Mouse (Mus musculus): ENCODE data around the gene St6galnac3. TPM values are rescaled to one million over a fixed set of nuclear protein-coding genes. Genes with fewer than 3 reads are reported as not detected.

Gene St6galnac3
- polyA plus RNA-seq, 1 experiment from 2014 or later: 31.0 TPM

- Histone ChIP-seq H3K9ac (ENCODE audit: low read depth, low read length) (no peak overlapping the region), H3K27ac (ENCODE audit: low read length) (no peak overlapping the region), H3K4me2 (ENCODE audit: low read depth, low read length) (no peak overlapping the region), H3K4me1 (ENCODE audit: control insufficient read depth, insufficient read depth, low read length) (peaks cover 14% of the 10 kb centered on the region), H3K4me3 (ENCODE audit: low read length) (no peak overlapping the region), H3K27me3 (replicated peaks; ENCODE audit: control insufficient read depth, insufficient read depth, low read length) (no peaks in the 10 kb centered on the region), H3K9me3 (ENCODE audit: control insufficient read depth, low read length) (no peaks in the 10 kb centered on the region), H3K36me3 (ENCODE audit: control insufficient read depth, insufficient read depth, low read length) (no peaks in the 10 kb centered on the region)
- ATAC-seq: no peak
- 71% methylated on average over 8 of the region's 8 CpGs for WGBS
These were observed 55.6 kb downstream of the St6galnac3 start for GRCm38 (mm10) chr3:153669329-153669728.

- Histone ChIP-seq H3K4me1 (ENCODE audit: control insufficient read depth, insufficient read depth, low read length) (peaks cover 17% of the 10 kb centered on the region), H3K9ac (ENCODE audit: low read depth, low read length) (no peak overlapping the region), H3K27ac (ENCODE audit: low read length) (no peak overlapping the region), H3K4me3 (ENCODE audit: low read length) (no peak overlapping the region), H3K36me3 (ENCODE audit: control insufficient read depth, insufficient read depth, low read length) (no peaks in the 10 kb centered on the region), H3K9me3 (ENCODE audit: control insufficient read depth, low read length) (no peaks in the 10 kb centered on the region), H3K27me3 (replicated peaks; ENCODE audit: control insufficient read depth, insufficient read depth, low read length) (no peaks in the 10 kb centered on the region), H3K4me2 (ENCODE audit: low read depth, low read length) (no peak overlapping the region)
- 70% methylated on average over 21 of the region's 21 CpGs for WGBS
- peak; percentile 57; the same call in 1 of the 2 replicates for ATAC-seq
These were observed 56.3 kb downstream of the St6galnac3 start for GRCm38 (mm10) chr3:153668447-153669290.

- H3K4me1 ChIP-seq (ENCODE audit: control insufficient read depth, insufficient read depth, low read length): peaks cover 12% of the 10 kb centered on the region
- no peak overlapping the region for H3K4me3 ChIP-seq (ENCODE audit: low read length)
- no peaks in the 10 kb centered on the region for H3K36me3 ChIP-seq (ENCODE audit: control insufficient read depth, insufficient read depth, low read length)
- H3K27ac ChIP-seq (ENCODE audit: low read length): 0 out of 2 replicates have a peak overlapping the region, but pooled peaks have one; percentile 14
- H3K4me2 ChIP-seq (ENCODE audit: low read depth, low read length): no peak overlapping the region
- H3K9ac ChIP-seq (ENCODE audit: low read depth, low read length): no peak overlapping the region
- WGBS: 90% methylated on average over 5 of the region's 5 CpGs
- no peak for ATAC-seq
- no peaks in the 10 kb centered on the region for H3K9me3 ChIP-seq (ENCODE audit: control insufficient read depth, low read length)
- no peaks in the 10 kb centered on the region for H3K27me3 ChIP-seq (replicated peaks; ENCODE audit: control insufficient read depth, insufficient read depth, low read length)
These were observed 60.3 kb downstream of the St6galnac3 start for GRCm38 (mm10) chr3:153664696-153665095.

- Histone ChIP-seq H3K27me3 (replicated peaks; ENCODE audit: control insufficient read depth, insufficient read depth, low read length) (no peaks in the 10 kb centered on the region), H3K4me1 (ENCODE audit: control insufficient read depth, insufficient read depth, low read length) (peaks cover 6% of the 10 kb centered on the region; the same call in 1 of the 2 replicates), H3K9ac (ENCODE audit: low read depth, low read length) (no peak overlapping the region), H3K9me3 (ENCODE audit: control insufficient read depth, low read length) (no peaks in the 10 kb centered on the region), H3K4me3 (ENCODE audit: low read length) (no peak overlapping the region), H3K4me2 (ENCODE audit: low read depth, low read length) (no peak overlapping the region), H3K27ac (ENCODE audit: low read length) (no peak overlapping the region), H3K36me3 (ENCODE audit: control insufficient read depth, insufficient read depth, low read length) (no peaks in the 10 kb centered on the region)
- ATAC-seq: no peak
- WGBS: 42% methylated on average over 10 of the region's 10 CpGs
These were observed 61.0 kb downstream of the St6galnac3 start for GRCm38 (mm10) chr3:153663841-153664427.

- H3K27ac ChIP-seq (ENCODE audit: low read length): no peak overlapping the region
- no peaks in the 10 kb centered on the region for H3K9me3 ChIP-seq (ENCODE audit: control insufficient read depth, low read length)
- no peak overlapping the region for H3K4me2 ChIP-seq (ENCODE audit: low read depth, low read length)
- no peak overlapping the region for H3K4me3 ChIP-seq (ENCODE audit: low read length)
- WGBS: 89% methylated on average over 9 of the region's 9 CpGs
- no peaks in the 10 kb centered on the region for H3K27me3 ChIP-seq (replicated peaks; ENCODE audit: control insufficient read depth, insufficient read depth, low read length)
- H3K4me1 ChIP-seq (ENCODE audit: control insufficient read depth, insufficient read depth, low read length): peaks cover 3% of the 10 kb centered on the region; the same call in 1 of the 2 replicates
- no peaks in the 10 kb centered on the region for H3K36me3 ChIP-seq (ENCODE audit: control insufficient read depth, insufficient read depth, low read length)
- no peak overlapping the region for H3K9ac ChIP-seq (ENCODE audit: low read depth, low read length)
- ATAC-seq: no peak
These were observed 62.2 kb downstream of the St6galnac3 start for GRCm38 (mm10) chr3:153662796-153663195.

GRCm38 (mm10) chr3:153661927-153662326 is 63.0 kb downstream of the St6galnac3 start:
- 74% methylated on average over 7 of the region's 7 CpGs for WGBS

GRCm38 (mm10) chr3:153659575-153660168 is 65.3 kb downstream of the St6galnac3 start:
- Histone ChIP-seq H3K36me3 (ENCODE audit: control insufficient read depth, insufficient read depth, low read length) (no peaks in the 10 kb centered on the region), H3K27ac (ENCODE audit: low read length) (no peak overlapping the region), H3K27me3 (replicated peaks; ENCODE audit: control insufficient read depth, insufficient read depth, low read length) (no peaks in the 10 kb centered on the region), H3K9me3 (ENCODE audit: control insufficient read depth, low read length) (no peaks in the 10 kb centered on the region), H3K4me1 (ENCODE audit: control insufficient read depth, insufficient read depth, low read length) (peaks cover 3% of the 10 kb centered on the region; the same call in 1 of the 2 replicates), H3K4me3 (ENCODE audit: low read length) (no peak overlapping the region), H3K9ac (ENCODE audit: low read depth, low read length) (no peak overlapping the region), H3K4me2 (ENCODE audit: low read depth, low read length) (no peak overlapping the region)
- ATAC-seq: no peak
- WGBS: 76% methylated on average over 15 of the region's 15 CpGs

More at GRCm38 (mm10) chr3:153661927-153662326, 63.0 kb downstream of the St6galnac3 start:
- Histone ChIP-seq H3K4me2 (ENCODE audit: low read depth, low read length) (no peak overlapping the region), H3K4me1 (ENCODE audit: control insufficient read depth, insufficient read depth, low read length) (peaks cover 3% of the 10 kb centered on the region; the same call in 1 of the 2 replicates), H3K36me3 (ENCODE audit: control insufficient read depth, insufficient read depth, low read length) (no peaks in the 10 kb centered on the region), H3K9me3 (ENCODE audit: control insufficient read depth, low read length) (no peaks in the 10 kb centered on the region), H3K27me3 (replicated peaks; ENCODE audit: control insufficient read depth, insufficient read depth, low read length) (no peaks in the 10 kb centered on the region), H3K4me3 (ENCODE audit: low read length) (no peak overlapping the region), H3K27ac (ENCODE audit: low read length) (no peak overlapping the region), H3K9ac (ENCODE audit: low read depth, low read length) (no peak overlapping the region)
- ATAC-seq: no peak

GRCm38 (mm10) chr3:153658051-153658777 is 66.8 kb downstream of the St6galnac3 start:
- Histone ChIP-seq H3K4me3 (ENCODE audit: low read length) (no peak overlapping the region), H3K9ac (ENCODE audit: low read depth, low read length) (no peak overlapping the region), H3K4me2 (ENCODE audit: low read depth, low read length) (no peak overlapping the region), H3K4me1 (ENCODE audit: control insufficient read depth, insufficient read depth, low read length) (no peaks in the 10 kb centered on the region; the same call in 1 of the 2 replicates), H3K27me3 (replicated peaks; ENCODE audit: control insufficient read depth, insufficient read depth, low read length) (no peaks in the 10 kb centered on the region), H3K36me3 (ENCODE audit: control insufficient read depth, insufficient read depth, low read length) (no peaks in the 10 kb centered on the region), H3K9me3 (ENCODE audit: control insufficient read depth, low read length) (no peaks in the 10 kb centered on the region), H3K27ac (ENCODE audit: low read length) (no peak overlapping the region)
- ATAC-seq: 0 out of 2 replicates have a peak, but pooled peaks have one; percentile 45
- 72% methylated on average over 22 of the region's 22 CpGs for WGBS

- no peak overlapping the region for H3K4me3 ChIP-seq (ENCODE audit: low read length)
- no peak overlapping the region for H3K9ac ChIP-seq (ENCODE audit: low read depth, low read length)
- no peaks in the 10 kb centered on the region for H3K36me3 ChIP-seq (ENCODE audit: control insufficient read depth, insufficient read depth, low read length)
- no peaks in the 10 kb centered on the region for H3K27me3 ChIP-seq (replicated peaks; ENCODE audit: control insufficient read depth, insufficient read depth, low read length)
- ATAC-seq: no peak
- 25% methylated on average over 9 of the region's 9 CpGs for WGBS
- H3K4me2 ChIP-seq (ENCODE audit: low read depth, low read length): no peak overlapping the region
- no peak overlapping the region for H3K27ac ChIP-seq (ENCODE audit: low read length)
- H3K9me3 ChIP-seq (ENCODE audit: control insufficient read depth, low read length): no peaks in the 10 kb centered on the region
- H3K4me1 ChIP-seq (ENCODE audit: control insufficient read depth, insufficient read depth, low read length): no peaks in the 10 kb centered on the region
These were observed 69.9 kb downstream of the St6galnac3 start for GRCm38 (mm10) chr3:153655071-153655470.
